Mouse (Mus musculus): ENCODE data around the gene Kirrel3. TPM values are rescaled to one million over a fixed set of nuclear protein-coding genes. Genes with fewer than 3 reads are reported as not detected.

Kirrel3 gene
- polyA plus RNA-seq, 1 experiment, result not detected

- Histone ChIP-seq H3K36me3 (replicated peaks; ENCODE audit: low read length) (no peaks in the 10 kb centered on the region), H3K4me1 (no peaks in the 10 kb centered on the region; the same call in 1 of the 2 replicates), H3K4me3 (replicated peaks) (no peak overlapping the region), H3K27me3 (replicated peaks) (peaks cover 68% of the 10 kb centered on the region), H3K9me3 (no peaks in the 10 kb centered on the region)
- TF ChIP-seq GATA1 (IDR thresholded peaks at IDR 0.05; ENCODE audit: borderline replicate concordance, low read length), result no peak
These were observed 482.1 kb downstream of the Kirrel3 start for GRCm38 (mm10) chr9:34967772-34968171.

- Histone ChIP-seq H3K4me1 (no peaks in the 10 kb centered on the region; the same call in 1 of the 2 replicates), H3K36me3 (replicated peaks; ENCODE audit: low read length) (no peaks in the 10 kb centered on the region), H3K27me3 (replicated peaks) (peaks cover 69% of the 10 kb centered on the region), H3K9me3 (no peaks in the 10 kb centered on the region), H3K4me3 (replicated peaks) (no peak overlapping the region)
- TF ChIP-seq FLI1 (IDR thresholded peaks at IDR 0.05; ENCODE audit: low read length) (no peak), GATA1 (IDR thresholded peaks at IDR 0.05; ENCODE audit: borderline replicate concordance, low read length) (no peak)
These were observed 484.3 kb downstream of the Kirrel3 start for GRCm38 (mm10) chr9:34969881-34970490.

- Histone ChIP-seq H3K4me3 (replicated peaks) (no peak overlapping the region), H3K36me3 (replicated peaks; ENCODE audit: low read length) (no peaks in the 10 kb centered on the region), H3K4me1 (no peaks in the 10 kb centered on the region; the same call in 1 of the 2 replicates), H3K9me3 (peaks cover 8% of the 10 kb centered on the region), H3K27me3 (replicated peaks) (peaks cover 79% of the 10 kb centered on the region)
- TF ChIP-seq FLI1 (IDR thresholded peaks at IDR 0.05; ENCODE audit: low read length) (no peak), GATA1 (IDR thresholded peaks at IDR 0.05; ENCODE audit: borderline replicate concordance, low read length) (no peak)
These were observed 488.6 kb downstream of the Kirrel3 start for GRCm38 (mm10) chr9:34974326-34974725.

GRCm38 (mm10) chr9:34975245-34975644, 489.6 kb downstream of the Kirrel3 start:
- peaks cover 12% of the 10 kb centered on the region for H3K9me3 ChIP-seq
- peaks cover 76% of the 10 kb centered on the region for H3K27me3 ChIP-seq (replicated peaks)
- no peak overlapping the region for H3K4me3 ChIP-seq (replicated peaks)
- no peaks in the 10 kb centered on the region for H3K36me3 ChIP-seq (replicated peaks; ENCODE audit: low read length)
- no peaks in the 10 kb centered on the region; the same call in 1 of the 2 replicates for H3K4me1 ChIP-seq
- TF ChIP-seq GATA1 (IDR thresholded peaks at IDR 0.05; ENCODE audit: borderline replicate concordance, low read length) (no peak), FLI1 (IDR thresholded peaks at IDR 0.05; ENCODE audit: low read length) (no peak)

GRCm38 (mm10) chr9:34976596-34977462, 491.1 kb downstream of the Kirrel3 start:
- Histone ChIP-seq H3K4me1 (no peaks in the 10 kb centered on the region), H3K36me3 (replicated peaks; ENCODE audit: low read length) (no peaks in the 10 kb centered on the region), H3K9me3 (peaks cover 12% of the 10 kb centered on the region), H3K27me3 (replicated peaks) (peaks cover 72% of the 10 kb centered on the region), H3K4me3 (replicated peaks) (no peak overlapping the region)
- TF ChIP-seq GATA1 (IDR thresholded peaks at IDR 0.05; ENCODE audit: borderline replicate concordance, low read length), result no peak

- TF ChIP-seq GATA1 (IDR thresholded peaks at IDR 0.05; ENCODE audit: borderline replicate concordance, low read length), result no peak
- no peak for TF ChIP-seq FLI1 (IDR thresholded peaks at IDR 0.05; ENCODE audit: low read length)
- Histone ChIP-seq H3K4me1 (no peaks in the 10 kb centered on the region), H3K9me3 (peaks cover 12% of the 10 kb centered on the region), H3K27me3 (replicated peaks) (peaks cover 79% of the 10 kb centered on the region), H3K4me3 (replicated peaks) (no peak overlapping the region), H3K36me3 (replicated peaks; ENCODE audit: low read length) (no peaks in the 10 kb centered on the region)
These were observed 492.0 kb downstream of the Kirrel3 start for GRCm38 (mm10) chr9:34977700-34978099.

- H3K27me3 ChIP-seq (replicated peaks), result peaks cover 81% of the 10 kb centered on the region
- no peaks in the 10 kb centered on the region for H3K36me3 ChIP-seq (replicated peaks; ENCODE audit: low read length)
- peaks cover 12% of the 10 kb centered on the region for H3K9me3 ChIP-seq
- no peak overlapping the region for H3K4me3 ChIP-seq (replicated peaks)
- no peaks in the 10 kb centered on the region for H3K4me1 ChIP-seq
- no peak for TF ChIP-seq GATA1 (IDR thresholded peaks at IDR 0.05; ENCODE audit: borderline replicate concordance, low read length)
These were observed 492.5 kb downstream of the Kirrel3 start for GRCm38 (mm10) chr9:34978229-34978628.

- Histone ChIP-seq H3K36me3 (replicated peaks; ENCODE audit: low read length) (no peaks in the 10 kb centered on the region), H3K27me3 (replicated peaks) (peaks cover 76% of the 10 kb centered on the region), H3K9me3 (peaks cover 12% of the 10 kb centered on the region), H3K4me3 (replicated peaks) (no peak overlapping the region), H3K4me1 (peaks cover 15% of the 10 kb centered on the region)
- TF ChIP-seq FLI1 (IDR thresholded peaks at IDR 0.05; ENCODE audit: low read length) (no peak), GATA1 (IDR thresholded peaks at IDR 0.05; ENCODE audit: borderline replicate concordance, low read length) (no peak)
These were observed 495.0 kb downstream of the Kirrel3 start for GRCm38 (mm10) chr9:34980516-34981265.

GRCm38 (mm10) chr9:34983513-34984462, 498.1 kb downstream of the Kirrel3 start:
- Histone ChIP-seq H3K9me3 (peaks cover 9% of the 10 kb centered on the region), H3K27me3 (replicated peaks) (peaks cover 63% of the 10 kb centered on the region), H3K36me3 (replicated peaks; ENCODE audit: low read length) (no peaks in the 10 kb centered on the region), H3K4me1 (peaks cover 41% of the 10 kb centered on the region), H3K4me3 (replicated peaks) (no peak overlapping the region)
- TF ChIP-seq GATA1 (IDR thresholded peaks at IDR 0.05; ENCODE audit: borderline replicate concordance, low read length), result no peak

Data from megakaryocyte, embryonic 14.5 days (primary cell).